Mouse (Mus musculus): ENCODE data around the gene Odf4.

DNA sequence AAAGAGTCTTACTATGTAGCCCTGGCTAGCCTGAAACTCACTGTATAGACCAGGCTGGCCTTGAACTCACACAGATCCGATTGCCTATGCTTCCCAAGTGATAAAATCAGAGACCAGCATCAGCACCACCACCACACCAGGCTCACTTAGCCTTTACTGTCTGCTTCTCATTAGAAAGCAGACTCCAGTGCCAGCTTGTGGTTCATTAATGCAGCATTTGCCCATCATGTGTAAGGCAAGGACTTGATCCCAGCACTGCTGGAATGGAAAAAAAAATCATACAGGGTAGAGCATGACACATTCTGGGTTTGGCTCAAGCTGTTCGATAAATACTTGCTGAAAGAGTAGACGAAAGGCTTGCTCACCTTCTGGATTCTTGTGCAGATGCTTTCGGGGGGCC lies 19.1 kb upstream of the Odf4 start:
- TF ChIP-seq POLR2A (IDR thresholded peaks at IDR 0.05; ENCODE audit: control insufficient read depth, extremely low read depth, insufficient read depth, low read length, poor library complexity) (no peak), CTCF (IDR thresholded peaks at IDR 0.05; ENCODE audit: borderline replicate concordance, control insufficient read depth, extremely low read depth, insufficient read depth, low read length, poor library complexity) (no peak)
